Mouse (Mus musculus) MEL (cell line): ENCODE measurements around the gene Smarcd1. TPM values are rescaled to one million over a fixed set of nuclear protein-coding genes. Genes with fewer than 3 reads are reported as not detected.

ENCODE experiments used
- DNase-seq: peaks from one replicate; pipeline ENCODE4 v3.0.0; 2011; ENCODE audit warnings: low read depth, low spot score
- H3K27ac ChIP-seq: 2 replicates; pipeline ENCODE4 v1.5.1; 2012; ENCODE audit warnings: low read depth, mild to moderate bottlenecking, control low read depth, low read length, moderate library complexity; ENCODE audit not compliant: control insufficient read depth
- H3K27me3 ChIP-seq, 2 experiments: fragments of 150-350 bp in 1 of 2; sonication (generic) in 1 of 2; 2 replicates each; pipeline ENCODE4 v1.6.1; 2012; ENCODE audit warnings: low read length in 2 of 2, mild to moderate bottlenecking in 2 of 2, improper control_type of control experiment in 1 of 2, moderate library complexity in 1 of 2; ENCODE audit not compliant: insufficient read depth in 2 of 2, control insufficient read depth in 1 of 2
- H3K36me3 ChIP-seq, 2 experiments: 2 replicates each; pipeline ENCODE4 v1.6.1; 2012 to 2014; ENCODE audit warnings: low read length in 2 of 2, improper control_type of control experiment in 1 of 2, inconsistent platforms in 1 of 2, mild to moderate bottlenecking in 1 of 2; ENCODE audit not compliant: insufficient read depth in 2 of 2, control insufficient read depth in 1 of 2
- H3K4me1 ChIP-seq, 2 experiments: fragments of 150-350 bp in 1 of 2; sonication (generic) in 1 of 2; 2 replicates each; pipeline ENCODE4 v1.6.1; 2012; ENCODE audit warnings: low read length in 2 of 2, improper control_type of control experiment in 1 of 2, mild to moderate bottlenecking in 1 of 2; ENCODE audit not compliant: insufficient read depth in 2 of 2, control insufficient read depth in 1 of 2
- H3K4me3 ChIP-seq, 2 experiments: fragments of 150-350 bp in 1 of 2; sonication (generic) in 1 of 2; 2 replicates each; pipeline ENCODE4 v1.5.1; 2012; ENCODE audit warnings: low read depth in 2 of 2, low read length in 2 of 2, mild to moderate bottlenecking in 2 of 2, moderate library complexity in 2 of 2, control low read depth in 1 of 2, improper control_type of control experiment in 1 of 2; ENCODE audit not compliant: control insufficient read depth in 1 of 2, insufficient read depth in 1 of 2
- H3K79me2 ChIP-seq: 2 replicates; pipeline ENCODE4 v1.6.1; 2012; ENCODE audit warnings: mild to moderate bottlenecking, low read length, moderate library complexity; ENCODE audit not compliant: control insufficient read depth, poor library complexity, insufficient read depth
- H3K9ac ChIP-seq: 2 replicates; pipeline ENCODE4 v1.6.1; 2012; ENCODE audit warnings: low read depth, mild to moderate bottlenecking, control low read depth, low read length, moderate library complexity; ENCODE audit not compliant: control insufficient read depth, poor library complexity, severe bottlenecking
- H3K9me3 ChIP-seq: fragments of 150-350 bp; sonication (generic); replicated peaks from 2 replicates; pipeline ENCODE4 v1.6.1; 2012; ENCODE audit warnings: mild to moderate bottlenecking, low read length, improper control_type of control experiment, moderate library complexity; ENCODE audit not compliant: insufficient read depth
- BHLHE40 ChIP-seq: IDR thresholded peaks from 2 replicates; pipeline ENCODE4 v1.6.1; 2012; ENCODE audit warnings: low read depth, mild to moderate bottlenecking, inconsistent platforms, low read length, improper control_type of control experiment, borderline replicate concordance
- E2F4 ChIP-seq: IDR thresholded peaks from 2 replicates; pipeline ENCODE4 v1.6.1; 2011; ENCODE audit warnings: low read depth, low read length, improper control_type of control experiment, borderline replicate concordance
- ELF1 ChIP-seq: IDR thresholded peaks from 2 replicates; pipeline ENCODE4 v1.6.1; 2014; ENCODE audit warnings: low read depth, mild to moderate bottlenecking, inconsistent platforms, low read length, improper control_type of control experiment, moderate library complexity
- EP300 ChIP-seq, 2 experiments: IDR thresholded peaks; 2 replicates each; pipeline ENCODE4 v1.6.1; 2011; ENCODE audit warnings: improper control_type of control experiment in 2 of 2, low read length in 2 of 2, low read depth in 1 of 2, mild to moderate bottlenecking in 1 of 2
- MAX ChIP-seq: IDR thresholded peaks from 2 replicates; pipeline ENCODE4 v1.6.1; 2011; ENCODE audit warnings: low read length, improper control_type of control experiment
- MAZ ChIP-seq: IDR thresholded peaks from 2 replicates; pipeline ENCODE4 v1.6.1; 2012; ENCODE audit warnings: low read depth, mild to moderate bottlenecking, inconsistent platforms, low read length, improper control_type of control experiment
- MYB ChIP-seq: IDR thresholded peaks from 2 replicates; pipeline ENCODE4 v1.6.1; 2011; ENCODE audit warnings: mild to moderate bottlenecking, low read depth, low read length, improper control_type of control experiment
- MYC ChIP-seq: IDR thresholded peaks from 2 replicates; pipeline ENCODE4 v1.6.1; 2011; ENCODE audit warnings: low read depth, mild to moderate bottlenecking, low read length, improper control_type of control experiment, moderate library complexity
- NELFE ChIP-seq: IDR thresholded peaks from 2 replicates; pipeline ENCODE4 v1.6.1; 2011; ENCODE audit warnings: low read depth, low read length, improper control_type of control experiment
- NRF1 ChIP-seq: IDR thresholded peaks from 2 replicates; pipeline ENCODE4 v1.6.1; 2014; ENCODE audit warnings: low read depth, mild to moderate bottlenecking, inconsistent platforms, low read length, improper control_type of control experiment, moderate library complexity; ENCODE audit not compliant: poor library complexity, insufficient read depth, severe bottlenecking
- RCOR1 ChIP-seq: IDR thresholded peaks from 2 replicates; pipeline ENCODE4 v1.6.1; 2012; ENCODE audit warnings: low read depth, mild to moderate bottlenecking, inconsistent platforms, low read length, improper control_type of control experiment
- SIN3A ChIP-seq: IDR thresholded peaks from 2 replicates; pipeline ENCODE4 v1.6.1; 2012; ENCODE audit warnings: low read length, improper control_type of control experiment, inconsistent platforms
- SMC3 ChIP-seq: IDR thresholded peaks from 2 replicates; pipeline ENCODE4 v1.6.1; 2011; ENCODE audit warnings: low read depth, low read length, improper control_type of control experiment
- ZC3H11A ChIP-seq: IDR thresholded peaks from 2 replicates; pipeline ENCODE4 v1.6.1; 2012; ENCODE audit warnings: low read depth, mild to moderate bottlenecking, inconsistent platforms, low read length, improper control_type of control experiment
- ZMIZ1 ChIP-seq: IDR thresholded peaks from 2 replicates; pipeline ENCODE4 v1.6.1; 2012; ENCODE audit warnings: low read depth, mild to moderate bottlenecking, inconsistent platforms, low read length, improper control_type of control experiment, moderate library complexity
- polyA plus RNA-seq, 2 experiments: library from polyadenylated mRNA; stranded (reverse) in 1 of 2; unstranded in 1 of 2; fragments of >175 nt in 1 of 2; fragments of >200 nt in 1 of 2; gene quantifications; 2 replicates each; pipeline versions ENCODE4 v1.2.1 to v1.2.4; 2012; ENCODE audit warnings: low replicate concordance in 2 of 2, low read depth in 1 of 2; ENCODE audit not compliant: insufficient read length in 2 of 2, insufficient read depth in 1 of 2, missing spikeins in 1 of 2
- total RNA-seq: library from RNA; depleted of rRNA; stranded (reverse); fragments of 300-350 nt; gene quantifications from 2 replicates; pipeline ENCODE4 v1.2.3, GENCODE M21; 2012

Smarcd1 gene
- total and polyA plus RNA-seq, 3 experiments: 20.1 to 247 (median 72.5) TPM

DNA sequence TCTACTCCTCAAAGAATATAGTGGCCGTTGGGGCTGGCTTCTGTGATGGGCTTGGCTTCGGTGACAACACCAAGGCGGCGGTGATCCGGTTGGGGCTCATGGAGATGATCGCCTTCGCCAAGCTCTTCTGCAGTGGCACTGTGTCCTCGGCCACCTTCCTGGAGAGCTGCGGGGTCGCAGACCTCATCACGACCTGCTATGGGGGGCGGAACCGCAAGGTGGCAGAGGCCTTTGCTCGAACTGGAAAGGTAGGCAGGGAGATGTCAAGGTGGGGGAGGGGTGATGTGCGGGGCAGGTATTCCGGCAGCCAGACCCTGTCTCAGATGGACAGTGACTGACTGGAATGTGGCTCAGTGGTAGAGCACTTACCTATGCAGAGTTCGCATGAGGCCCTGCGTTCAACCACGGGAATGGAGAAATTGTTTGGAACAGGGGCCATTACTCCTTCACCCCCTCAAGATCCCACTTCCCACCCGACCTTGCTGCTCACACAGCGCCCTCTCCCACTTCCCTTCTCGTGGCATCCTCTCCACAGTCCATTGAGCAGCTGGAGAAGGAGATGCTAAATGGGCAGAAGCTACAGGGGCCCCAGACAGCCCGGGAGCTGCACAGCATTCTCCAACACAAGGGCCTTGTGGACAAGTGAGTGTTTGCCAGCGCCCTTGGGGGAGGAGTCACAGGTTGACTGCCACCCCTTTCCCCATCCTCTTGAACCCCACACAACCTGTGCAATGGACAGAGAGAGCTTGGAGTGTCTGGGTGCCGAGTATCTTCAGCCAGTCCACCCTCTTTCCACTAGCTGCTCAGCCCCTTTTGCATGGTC is 20.2 kb downstream of the Smarcd1 start:
- Histone ChIP-seq H3K9ac (no peak overlapping the region), H3K36me3 (peaks cover 0 to 4% of the 10 kb centered on the region in 2 experiments; a peak in 1 of 4 replicates), H3K27ac (no peak overlapping the region), H3K4me3 (no peak overlapping the region), H3K27me3 (no peaks in the 10 kb centered on the region), H3K4me1 (peaks cover 0 to 13% of the 10 kb centered on the region in 2 experiments; a peak in 2 of 4 replicates), H3K79me2 (peaks cover 13% of the 10 kb centered on the region), H3K9me3 (no peaks in the 10 kb centered on the region)
- no peak for TF ChIP-seq E2F4
- TF ChIP-seq ZC3H11A: no peak
- no peak for TF ChIP-seq SIN3A
- TF ChIP-seq NRF1: no peak
- no peak for TF ChIP-seq RCOR1
- TF ChIP-seq EP300 (IDR thresholded peaks at IDR 0.05; ENCODE audit: low read depth in 1 of 2, low read length in 2 of 2): no peak
- TF ChIP-seq SMC3: no peak
- TF ChIP-seq MAX: no peak
- TF ChIP-seq MYC: no peak
- TF ChIP-seq NELFE: no peak
- TF ChIP-seq ELF1: no peak
- TF ChIP-seq BHLHE40: no peak
- DNase-seq: no peak

- no peaks in the 10 kb centered on the region for H3K9me3 ChIP-seq
- H3K27me3 ChIP-seq: no peaks in the 10 kb centered on the region
- TF ChIP-seq SIN3A (no peak), ELF1 (no peak), ZMIZ1 (no peak), MAZ (no peak), BHLHE40 (no peak), MYB (no peak), EP300 (IDR thresholded peaks at IDR 0.05; ENCODE audit: low read depth in 1 of 2, low read length in 2 of 2) (no peak)
- TF ChIP-seq, all 39 proteins: peak for 0
- H3K79me2 ChIP-seq: peaks cover 13% of the 10 kb centered on the region
- no peak overlapping the region for H3K27ac ChIP-seq
- peaks cover 0 to 13% of the 10 kb centered on the region in 2 experiments; a peak in 2 of 4 replicates for H3K4me1 ChIP-seq
- H3K9ac ChIP-seq: no peak overlapping the region
- DNase-seq: no peak
- no peak overlapping the region for H3K4me3 ChIP-seq
- peaks cover 2 to 4% of the 10 kb centered on the region in 2 experiments; a peak in 2 of 4 replicates for H3K36me3 ChIP-seq
Observed at GRCm38 (mm10) chr15:99723120-99723514, 21.2 kb downstream of the Smarcd1 start.
